ENCODE assay signal across 5 mouse cellular contexts in the genomic region with DNA sequence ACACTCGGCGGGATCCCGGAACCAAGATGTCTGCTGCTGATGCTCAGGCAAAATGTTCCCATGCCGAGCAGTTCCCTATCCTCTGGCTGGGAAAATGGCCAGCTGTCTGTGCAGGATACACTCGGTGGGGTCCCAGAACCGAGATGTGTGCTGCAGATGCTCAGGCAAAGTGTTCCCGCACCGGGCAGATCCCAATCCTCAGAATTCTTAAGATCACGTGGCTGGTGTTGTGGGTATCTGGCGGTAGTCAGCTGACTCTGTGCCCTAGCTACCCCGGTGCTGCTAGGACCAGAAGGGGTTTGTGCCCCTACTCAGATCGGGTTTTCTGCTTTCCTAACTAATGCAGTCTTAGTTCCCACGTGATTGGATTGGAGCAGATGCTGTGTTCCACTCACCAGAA.
DNase-seq lines count a peak whose midpoint lies in the region; TF ChIP-seq lines count a peak whose summit lies in the region.
"Not testable (repeated sequence)": the region's sequence is repeated elsewhere in the genome, so short reads cannot be mapped to it uniquely, and the experiment has no call there.

No protein-coding gene starts in this region.

- not testable (repeated sequence) for H3K27me3 ChIP-seq in E14TG2a.4 (ENCODE audit: insufficient read depth, low read length)

- not testable (repeated sequence) for H3K36me3 ChIP-seq in E14TG2a.4 (ENCODE audit: insufficient read depth, low read length)

- DNase-seq in ES-CJ7 (ENCODE audit: low read depth, low spot score) (peak; percentile 55), R1 (ENCODE audit: low read depth, low spot score) (peak; percentile 60), ZHBTc4 (ENCODE audit: low read depth, low spot score) (peak; percentile 73)
- peak; percentile 5 for DNase-seq in layer of hippocampus, adult 9-11 months

- not testable (repeated sequence) for H3K4me1 ChIP-seq in E14TG2a.4 (replicated peaks; ENCODE audit: low read depth, low read length)

- TF ChIP-seq CTCF in E14TG2a.4 (conservative IDR thresholded peaks at IDR 0.05; ENCODE audit: low read length): not testable (repeated sequence)

- H3K4me3 ChIP-seq in E14TG2a.4 (replicated peaks; ENCODE audit: low read length): peak overlapping the region; percentile 72

- H3K9me3 ChIP-seq in E14TG2a.4 (ENCODE audit: low read length): not testable (repeated sequence)

Comparison
In these comparisons a context has a peak if more than half of its experiments do, and no peak if none do; other contexts are left out.
1. Peak in every context shown above with its lines: DNase-seq and H3K4me3 ChIP-seq.
2. DNase-seq: peak in every context shown above with its lines; median percentile 73 in ZHBTc4; 60 in R1; 55 in ES-CJ7; 5 in layer of hippocampus, adult 9-11 months.